Mouse (Mus musculus) lung, adult 2 months (tissue): ENCODE results near the gene AU041133.

ENCODE experiments used
- CTCF ChIP-seq: fragments of 200-500 bp; IDR thresholded peaks from 2 replicates; pipeline ENCODE4 v1.5.1; 2011; ENCODE audit warnings: mild to moderate bottlenecking, low read length, control low read depth; ENCODE audit not compliant: insufficient read depth
- POLR2A ChIP-seq: fragments of 200-500 bp; IDR thresholded peaks from 2 replicates; pipeline ENCODE4 v1.6.1; 2011; ENCODE audit warnings: low read depth, mild to moderate bottlenecking, control low read depth, low read length, borderline replicate concordance; ENCODE audit errors: extremely low read depth

DNA sequence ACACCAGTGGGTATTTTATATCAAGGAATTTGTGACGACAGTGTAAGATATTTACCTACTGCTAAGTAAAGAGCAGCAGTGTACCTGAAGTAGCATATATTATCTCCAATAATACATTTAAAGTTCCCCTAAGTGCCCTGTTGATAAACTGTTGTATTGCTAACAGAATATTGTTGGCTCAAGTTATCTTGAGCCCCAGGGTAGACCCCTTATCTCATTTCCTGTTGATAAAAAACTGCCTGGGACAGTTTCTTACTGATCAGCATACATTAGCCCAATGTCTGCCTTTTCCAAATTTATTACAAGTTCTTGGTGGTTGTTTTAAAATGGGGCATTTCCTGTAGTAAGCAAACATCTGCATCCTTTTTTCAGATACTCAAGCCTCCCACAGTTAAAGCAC is 17.5 kb downstream of the AU041133 start:
- TF ChIP-seq CTCF (no peak), POLR2A (no peak)
